Mouse (Mus musculus) bone marrow macrophage, adult 2 months (primary cell): ENCODE measurements around the gene Olfr218.

Source experiments
- CTCF ChIP-seq: IDR thresholded peaks from 2 replicates; pipeline ENCODE4 v1.5.1; 2012; ENCODE audit warnings: low read depth, mild to moderate bottlenecking, low read length, moderate library complexity
- POLR2A ChIP-seq: IDR thresholded peaks from 2 replicates; pipeline ENCODE4 v1.6.1; 2012; ENCODE audit warnings: mild to moderate bottlenecking, low read depth, low read length, borderline replicate concordance

- TF ChIP-seq CTCF (no peak), POLR2A (no peak)
Measured at GRCm38 (mm10) chr1:173196359-173196758, 1.2 kb upstream of the Olfr218 start.
